Mouse (Mus musculus) hindbrain, embryonic 11.5 days (tissue): ENCODE results near the gene Ltbp1. TPM values are rescaled to one million over a fixed set of nuclear protein-coding genes. Genes with fewer than 3 reads are reported as not detected.

Experiments
- ATAC-seq: fragments of 200-750 bp; cut with Nextera tagmentation; 2 replicates; pipeline ENCODE4 v1.8.0; 2017; ENCODE audit warnings: mild to moderate bottlenecking, moderate TSS enrichment, moderate library complexity; ENCODE audit not compliant: low FRiP score
- DNase-seq: peaks from one replicate; pipeline ENCODE4 v3.0.0-alpha.2; 2015; ENCODE audit warnings: low spot score
- H3K27ac ChIP-seq: fragments of 300-500 bp; sonication (generic); 2 replicates; pipeline ENCODE4 v1.5.1; 2014; ENCODE audit warnings: mild to moderate bottlenecking, low read depth, low read length
- H3K27me3 ChIP-seq: fragments of 300-500 bp; sonication (generic); 2 replicates; pipeline ENCODE4 v1.6.1; 2014; ENCODE audit warnings: mild to moderate bottlenecking, low read length, moderate library complexity, mixed read lengths; ENCODE audit not compliant: control insufficient read depth, insufficient read depth
- H3K36me3 ChIP-seq: fragments of 300-500 bp; sonication (generic); 2 replicates; pipeline ENCODE4 v1.6.1; 2014; ENCODE audit warnings: mild to moderate bottlenecking, low read length, moderate library complexity, mixed read lengths; ENCODE audit not compliant: control insufficient read depth, insufficient read depth
- H3K4me1 ChIP-seq: fragments of 300-500 bp; sonication (generic); replicated peaks from 2 replicates; pipeline ENCODE4 v1.6.1; 2014; ENCODE audit warnings: low read length, mixed read lengths; ENCODE audit not compliant: control insufficient read depth, insufficient read depth
- H3K4me2 ChIP-seq: fragments of 300-500 bp; sonication (generic); replicated peaks from 2 replicates; pipeline ENCODE4 v1.6.1; 2014; ENCODE audit warnings: mild to moderate bottlenecking, low read depth, low read length
- H3K4me3 ChIP-seq: fragments of 300-500 bp; sonication (generic); 2 replicates; pipeline ENCODE4 v1.5.1; 2014; ENCODE audit warnings: low read depth, low read length
- H3K9ac ChIP-seq: fragments of 300-500 bp; sonication (generic); 2 replicates; pipeline ENCODE4 v1.6.1; 2014; ENCODE audit warnings: low read depth, low read length
- H3K9me3 ChIP-seq: fragments of 300-500 bp; sonication (generic); 2 replicates; pipeline ENCODE4 v1.6.1; 2016; ENCODE audit warnings: low read length; ENCODE audit not compliant: control insufficient read depth
- WGBS: fragments of 180-500 bp; shearing (Covaris S2); extraction: QIAGEN DNeasy Blood & Tissue Kit; methylation state at CpG from one replicate; pipeline ENCODE4 v1.1.7; 2014; 5-methylcytosine and 5-hydroxymethylcytosine counted together
- polyA plus RNA-seq: library from polyadenylated mRNA; unstranded; fragments of >200 nt; fragmentation: Nextera tagmentation; extraction: Ambion mirVana; gene quantifications from 2 replicates; pipeline ENCODE4 v1.2.1, GENCODE M21; 2014

Gene Ltbp1
- polyA plus RNA-seq, 1 experiment from 2014 or later: 5.7 TPM

GRCm38 (mm10) chr17:75033872-75034615 lies 28.7 kb downstream of the Ltbp1 start:
- Histone ChIP-seq H3K27me3 (no peaks in the 10 kb centered on the region), H3K9me3 (no peaks in the 10 kb centered on the region), H3K4me2 (no peak overlapping the region), H3K27ac (no peak overlapping the region), H3K4me1 (no peaks in the 10 kb centered on the region), H3K36me3 (no peaks in the 10 kb centered on the region), H3K9ac (no peak overlapping the region), H3K4me3 (no peak overlapping the region)
- DNase-seq: no peak
- no peak for ATAC-seq
- WGBS: 94% methylated on average over 21 of the region's 21 CpGs

GRCm38 (mm10) chr17:75036881-75037280 lies 31.5 kb downstream of the Ltbp1 start:
- H3K9me3 ChIP-seq: no peaks in the 10 kb centered on the region
- WGBS: 81% methylated on average over 6 of the region's 6 CpGs

GRCm38 (mm10) chr17:75039017-75039416 lies 33.6 kb downstream of the Ltbp1 start:
- H3K36me3 ChIP-seq: no peaks in the 10 kb centered on the region
- H3K4me1 ChIP-seq: no peaks in the 10 kb centered on the region
- DNase-seq (no peak), ATAC-seq (no peak)
- H3K9ac ChIP-seq: no peak overlapping the region
- H3K9me3 ChIP-seq: no peaks in the 10 kb centered on the region
- 70% methylated on average over 4 of the region's 4 CpGs for WGBS
- H3K4me3 ChIP-seq: no peak overlapping the region
- H3K27me3 ChIP-seq: no peaks in the 10 kb centered on the region
- H3K4me2 ChIP-seq: no peak overlapping the region
- H3K27ac ChIP-seq: no peak overlapping the region

More at GRCm38 (mm10) chr17:75036881-75037280, 31.5 kb downstream of the Ltbp1 start:
- ATAC-seq (no peak), DNase-seq (no peak)
- Histone ChIP-seq H3K4me1 (no peaks in the 10 kb centered on the region), H3K4me2 (no peak overlapping the region), H3K27ac (no peak overlapping the region), H3K27me3 (no peaks in the 10 kb centered on the region), H3K4me3 (no peak overlapping the region), H3K36me3 (no peaks in the 10 kb centered on the region), H3K9ac (no peak overlapping the region)

GRCm38 (mm10) chr17:75049366-75049969 lies 44.1 kb downstream of the Ltbp1 start:
- Histone ChIP-seq H3K4me3 (no peak overlapping the region), H3K4me2 (no peak overlapping the region), H3K27ac (no peak overlapping the region), H3K9me3 (no peaks in the 10 kb centered on the region), H3K4me1 (no peaks in the 10 kb centered on the region), H3K36me3 (no peaks in the 10 kb centered on the region), H3K27me3 (no peaks in the 10 kb centered on the region; the same call in 1 of the 2 replicates), H3K9ac (no peak overlapping the region)
- ATAC-seq: no peak
- 82% methylated on average over 8 of the region's 8 CpGs for WGBS
- DNase-seq: no peak

GRCm38 (mm10) chr17:75051440-75051925 lies 46.1 kb downstream of the Ltbp1 start:
- Histone ChIP-seq H3K4me3 (no peak overlapping the region), H3K27me3 (peaks cover 3% of the 10 kb centered on the region), H3K9me3 (no peaks in the 10 kb centered on the region), H3K36me3 (no peaks in the 10 kb centered on the region), H3K9ac (no peak overlapping the region), H3K4me1 (no peaks in the 10 kb centered on the region), H3K27ac (no peak overlapping the region), H3K4me2 (no peak overlapping the region)
- no peak for ATAC-seq
- WGBS: 82% methylated on average over 8 of the region's 8 CpGs
- no peak for DNase-seq

GRCm38 (mm10) chr17:75055235-75055634 lies 49.9 kb downstream of the Ltbp1 start:
- WGBS: 85% methylated on average over 5 of the region's 5 CpGs
- Histone ChIP-seq H3K9ac (no peak overlapping the region), H3K4me1 (no peaks in the 10 kb centered on the region), H3K9me3 (no peaks in the 10 kb centered on the region), H3K27me3 (peaks cover 3% of the 10 kb centered on the region), H3K4me3 (no peak overlapping the region), H3K36me3 (no peaks in the 10 kb centered on the region), H3K4me2 (no peak overlapping the region), H3K27ac (no peak overlapping the region)
- ATAC-seq: no peak
- no peak for DNase-seq

GRCm38 (mm10) chr17:75055961-75056360 lies 50.6 kb downstream of the Ltbp1 start:
- H3K27ac ChIP-seq: no peak overlapping the region
- ATAC-seq: no peak
- H3K36me3 ChIP-seq: no peaks in the 10 kb centered on the region
- H3K4me3 ChIP-seq: no peak overlapping the region
- no peaks in the 10 kb centered on the region for H3K9me3 ChIP-seq
- H3K4me2 ChIP-seq: no peak overlapping the region
- no peak for DNase-seq
- 85% methylated on average over 6 of the region's 6 CpGs for WGBS
- no peak overlapping the region for H3K9ac ChIP-seq
- H3K4me1 ChIP-seq: no peaks in the 10 kb centered on the region
- H3K27me3 ChIP-seq: peaks cover 3% of the 10 kb centered on the region

- 37% methylated on average over 8 of the region's 8 CpGs for WGBS
- no peak overlapping the region for H3K27ac ChIP-seq
- no peak overlapping the region for H3K4me2 ChIP-seq
- H3K9ac ChIP-seq: no peak overlapping the region
- H3K27me3 ChIP-seq: peaks cover 3% of the 10 kb centered on the region; the same call in 1 of the 2 replicates
- no peaks in the 10 kb centered on the region for H3K9me3 ChIP-seq
- no peak for ATAC-seq
- H3K4me1 ChIP-seq: no peaks in the 10 kb centered on the region
- no peaks in the 10 kb centered on the region for H3K36me3 ChIP-seq
- H3K4me3 ChIP-seq: no peak overlapping the region
- DNase-seq: no peak
Measured at GRCm38 (mm10) chr17:75056631-75057030, 51.3 kb downstream of the Ltbp1 start.

- no peak overlapping the region for H3K27ac ChIP-seq
- no peak for ATAC-seq
- no peak overlapping the region for H3K4me3 ChIP-seq
- no peaks in the 10 kb centered on the region; the same call in 1 of the 2 replicates for H3K4me1 ChIP-seq
- no peaks in the 10 kb centered on the region for H3K36me3 ChIP-seq
- H3K4me2 ChIP-seq: no peak overlapping the region
- no peak for DNase-seq
- no peaks in the 10 kb centered on the region for H3K9me3 ChIP-seq
- H3K9ac ChIP-seq: no peak overlapping the region
- H3K27me3 ChIP-seq: peaks cover 13% of the 10 kb centered on the region
- WGBS: 86% methylated on average over 7 of the region's 7 CpGs
Measured at GRCm38 (mm10) chr17:75066340-75066739, 61.0 kb downstream of the Ltbp1 start.
